Mouse (Mus musculus) layer of hippocampus, adult 9-11 months (tissue): ENCODE measurements around the gene Kcnh4.

Source experiments
- DNase-seq: peaks from one replicate; pipeline ENCODE4 v3.0.0; 2022

The Kcnh4 gene

DNA sequence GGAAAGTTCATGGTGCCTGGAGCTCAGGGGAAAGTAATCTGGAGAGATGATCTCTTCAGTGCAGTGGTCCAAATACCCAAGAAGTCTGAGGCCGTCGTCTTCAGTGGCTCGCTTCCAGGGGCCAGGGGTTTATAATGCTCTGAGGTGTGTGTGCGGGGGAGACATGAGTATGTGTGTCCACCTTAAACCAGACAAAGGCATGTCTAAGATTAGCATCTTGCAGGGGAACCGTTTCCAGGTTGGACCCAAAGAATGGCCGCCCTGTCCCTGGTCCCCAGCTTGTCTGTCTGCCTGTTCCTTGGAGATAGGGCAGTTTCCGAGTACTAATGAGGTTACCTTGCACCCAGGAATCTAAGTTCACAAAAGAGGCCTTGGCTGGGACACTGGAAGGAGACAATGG lies 3.1 kb upstream of the Kcnh4 start, which contains the start of gene Hcrt:
Gene Hcrt (minus strand): TSS at position 101 of the 400 bp plus-strand sequence.
- no peak for DNase-seq

GRCm38 (mm10) chr11:100761547-100762045 lies 1.9 kb upstream of the Kcnh4 start:
- DNase-seq = peak; percentile 77

GRCm38 (mm10) chr11:100758707-100759610 lies 783 bp downstream of the Kcnh4 start:
- DNase-seq = no peak

DNA sequence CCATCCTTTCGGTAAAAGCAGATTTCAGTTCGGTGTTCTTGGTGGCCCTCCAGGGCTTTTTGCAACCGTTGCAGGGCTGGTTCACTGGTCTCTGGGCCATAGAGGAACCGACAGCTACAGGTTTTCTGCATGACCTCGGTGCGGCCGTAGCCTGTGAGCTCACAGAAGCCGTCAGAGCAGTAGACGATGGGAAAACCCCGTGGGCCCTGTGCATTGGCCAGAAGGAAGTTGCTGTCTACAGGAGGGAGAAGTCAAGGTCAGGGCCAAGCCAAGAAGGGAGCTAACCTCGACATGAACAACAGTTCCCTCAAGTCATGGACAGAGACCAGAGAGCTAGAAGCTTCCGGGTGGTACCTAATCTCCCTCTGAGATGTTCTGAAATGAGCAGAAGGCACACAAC lies 2.2 kb downstream of the Kcnh4 start:
- no peak for DNase-seq

DNA sequence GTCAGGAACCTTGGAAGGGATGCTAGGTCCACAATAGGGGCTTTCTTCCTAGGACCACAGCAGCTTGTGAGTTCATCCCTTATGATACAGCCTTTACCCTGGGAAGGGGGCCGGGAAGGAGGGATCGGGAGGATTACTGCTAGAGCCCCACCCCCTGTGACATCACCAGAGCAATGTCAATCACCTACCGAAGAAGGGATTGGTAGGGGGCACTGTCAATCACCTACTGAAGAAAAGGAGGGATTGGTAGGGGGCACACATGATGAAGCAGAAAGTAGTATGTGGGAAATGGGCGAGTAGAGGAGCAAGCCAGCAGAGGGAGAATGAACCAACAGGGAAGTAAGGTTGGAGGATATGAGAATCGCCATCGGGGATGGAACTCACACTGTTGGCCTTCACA lies 3.3 kb downstream of the Kcnh4 start:
- DNase-seq = no peak

DNA sequence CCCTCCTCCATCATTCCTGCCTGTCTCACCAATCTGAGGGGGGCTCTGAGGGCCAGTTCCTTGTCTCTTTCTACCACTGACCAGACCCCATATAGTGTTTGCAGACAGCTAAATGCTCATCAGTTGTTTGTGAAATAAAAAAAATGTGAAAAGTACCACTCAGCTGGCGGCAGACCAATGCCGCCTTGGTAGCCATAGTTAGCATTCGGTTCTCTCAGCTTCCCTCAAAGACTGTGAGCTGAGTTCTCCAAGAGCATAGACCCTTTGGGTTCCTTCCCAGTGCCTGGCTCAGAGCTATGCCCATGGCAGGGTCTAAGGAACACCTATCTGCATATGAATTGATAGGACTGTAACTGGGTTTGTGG lies 5.1 kb downstream of the Kcnh4 start:
- no peak for DNase-seq

- peak; percentile 70 for DNase-seq
These were observed 5.6 kb downstream of the Kcnh4 start for GRCm38 (mm10) chr11:100754021-100754692.

DNA sequence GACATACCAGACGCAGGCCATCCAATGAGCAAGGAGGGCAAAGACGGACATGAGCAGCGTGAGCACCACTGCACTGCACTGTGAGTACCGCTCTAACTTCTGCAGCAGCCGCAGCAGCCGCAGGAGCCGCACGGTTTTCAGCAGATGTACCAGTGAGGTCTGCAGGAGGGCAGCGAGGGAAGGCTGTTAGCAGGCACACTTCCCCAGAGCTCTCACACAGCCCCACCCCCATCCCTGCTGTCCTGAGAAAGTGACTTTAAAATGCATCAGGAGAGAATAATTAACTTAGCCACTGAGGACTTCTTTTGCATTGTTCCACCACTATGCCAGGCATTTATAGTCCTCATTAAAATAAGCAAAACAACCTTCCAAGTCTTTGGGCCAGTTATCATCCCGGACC lies 7.4 kb downstream of the Kcnh4 start:
- DNase-seq = no peak

DNA sequence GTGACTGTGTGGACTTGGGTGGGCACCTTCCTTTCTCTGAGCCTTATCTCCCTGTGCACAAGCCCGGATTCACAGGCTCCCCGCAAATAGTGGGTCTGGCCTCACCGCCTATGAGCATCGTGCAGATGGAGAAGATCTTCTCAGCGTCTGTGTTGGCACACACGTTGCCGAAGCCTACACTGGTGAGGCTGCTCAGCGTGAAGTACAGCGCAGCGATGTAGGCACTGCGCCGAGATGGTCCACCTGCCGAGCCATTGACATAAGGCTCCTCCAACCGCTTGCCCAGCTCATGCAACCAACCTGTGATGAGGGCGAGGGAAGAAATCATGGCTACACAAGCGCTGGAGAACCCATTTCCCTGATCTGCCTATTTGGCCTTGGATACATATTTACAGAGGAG lies 9.6 kb downstream of the Kcnh4 start:
- DNase-seq = peak; percentile 70

- DNase-seq = no peak
These were observed 10.3 kb downstream of the Kcnh4 start for GRCm38 (mm10) chr11:100749469-100749868.

DNA sequence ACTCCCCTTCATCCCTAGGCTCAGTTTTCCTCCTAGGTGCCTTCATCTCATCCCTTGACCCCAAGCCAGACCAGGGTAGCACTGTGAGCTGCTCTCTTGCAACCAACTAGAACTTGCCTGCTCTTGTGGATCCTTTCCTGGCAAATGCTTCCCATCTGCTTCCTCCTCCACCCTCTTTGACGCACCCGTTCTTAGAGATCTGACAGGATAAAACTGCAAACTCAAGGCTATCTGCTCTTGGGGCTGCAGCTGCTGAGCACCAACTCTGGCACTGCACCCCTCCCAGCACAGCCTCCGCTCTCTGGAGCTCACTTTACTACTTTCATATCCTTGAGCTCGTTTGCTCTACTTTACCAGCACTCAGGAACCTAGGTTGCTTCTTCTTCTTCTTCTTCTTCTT lies 11.1 kb downstream of the Kcnh4 start:
- DNase-seq = no peak

DNA sequence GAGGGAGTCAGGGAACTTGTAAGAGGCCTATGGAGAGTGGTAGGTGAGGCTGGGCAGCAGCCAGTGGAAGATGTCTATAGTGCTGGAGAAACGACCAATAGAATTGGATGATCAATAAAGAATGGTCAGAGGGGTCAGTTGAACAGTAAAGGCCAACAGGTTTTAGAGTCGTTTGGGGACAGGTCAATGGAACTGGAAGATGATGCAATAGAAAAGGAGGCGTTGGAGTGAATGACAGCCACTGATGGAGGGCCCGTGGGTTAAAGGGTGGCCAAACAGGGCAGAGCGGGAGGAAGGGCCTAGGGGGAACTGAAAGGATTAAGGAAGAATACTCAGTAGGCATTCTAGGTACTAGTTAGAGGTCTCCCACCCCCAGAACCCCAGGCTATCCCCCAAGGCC lies 12.6 kb downstream of the Kcnh4 start:
- DNase-seq = no peak

GRCm38 (mm10) chr11:100746546-100746945 lies 13.2 kb downstream of the Kcnh4 start:
- no peak for DNase-seq

- no peak for DNase-seq
These were observed 14.7 kb downstream of the Kcnh4 start for GRCm38 (mm10) chr11:100745085-100745484.

- no peak for DNase-seq
These were observed 18.4 kb downstream of the Kcnh4 start for GRCm38 (mm10) chr11:100741348-100741747.

GRCm38 (mm10) chr11:100738749-100739148 lies 21.0 kb downstream of the Kcnh4 start:
- no peak for DNase-seq

GRCm38 (mm10) chr11:100738066-100738604 lies 21.6 kb downstream of the Kcnh4 start, which contains the start of gene Rab5c:
Gene Rab5c, minus strand, starts transcription at chr11:100738215.
- peak; percentile 99 for DNase-seq

GRCm38 (mm10) chr11:100737105-100737733 lies 22.5 kb downstream of the Kcnh4 start:
- no peak for DNase-seq

GRCm38 (mm10) chr11:100736746-100737080 lies 23.0 kb downstream of the Kcnh4 start:
- no peak for DNase-seq

GRCm38 (mm10) chr11:100735954-100736745 lies 23.6 kb downstream of the Kcnh4 start:
- no peak for DNase-seq

DNA sequence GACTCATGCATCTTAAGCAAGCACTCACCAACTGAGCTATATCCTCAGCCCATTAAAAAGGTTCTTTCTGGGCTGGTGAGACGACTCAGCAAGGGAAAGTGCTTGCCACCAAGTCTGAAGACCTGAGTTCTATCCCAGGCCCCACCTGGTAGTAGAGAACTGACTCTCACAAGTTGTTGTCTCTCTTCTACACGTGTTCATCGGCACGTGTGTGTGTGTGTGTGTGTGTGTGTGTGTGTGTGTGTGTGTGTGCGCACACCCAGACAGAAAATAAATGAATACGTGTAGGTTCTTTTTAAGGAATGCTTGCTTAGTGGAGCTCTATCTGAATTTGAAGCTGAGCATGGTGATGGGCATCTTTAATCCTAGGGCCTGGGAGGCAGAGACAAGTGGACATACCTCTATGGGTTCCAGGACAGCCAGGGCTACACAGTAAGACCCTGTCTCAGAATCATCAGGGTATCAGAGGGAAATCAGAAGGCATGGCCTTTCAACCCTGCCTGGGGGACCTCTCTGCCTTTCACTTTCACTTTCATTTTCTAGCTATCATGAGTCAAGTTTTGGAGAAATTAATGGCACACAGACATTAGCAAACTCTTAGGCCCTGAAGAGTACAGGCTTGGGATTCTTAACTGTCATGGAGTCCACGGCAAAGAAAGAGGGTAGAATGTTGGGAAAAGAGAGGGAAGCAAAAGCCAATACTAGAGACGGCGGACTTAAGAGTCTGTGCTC lies 24.4 kb downstream of the Kcnh4 start:
- DNase-seq = no peak
